Mouse (Mus musculus) heart, embryonic 13.5 days (tissue): ENCODE measurements around the gene Nfatc4. TPM values are rescaled to one million over a fixed set of nuclear protein-coding genes. Genes with fewer than 3 reads are reported as not detected.

Source experiments
- ATAC-seq: fragments of 200-750 bp; cut with Nextera tagmentation; 2 replicates; pipeline ENCODE4 v1.8.0; 2017; ENCODE audit warnings: moderate TSS enrichment; ENCODE audit not compliant: insufficient number of reproducible peaks, low FRiP score, low TSS enrichment; ENCODE audit errors: extremely low read depth
- H3K27ac ChIP-seq: fragments of 300-500 bp; sonication (generic); replicated peaks from 2 replicates; pipeline ENCODE4 v1.5.1; 2015; ENCODE audit warnings: moderate library complexity, mild to moderate bottlenecking, inconsistent platforms
- H3K27me3 ChIP-seq: fragments of 300-500 bp; sonication (generic); replicated peaks from 2 replicates; pipeline ENCODE4 v1.6.1; 2015; ENCODE audit warnings: mild to moderate bottlenecking, inconsistent platforms
- H3K36me3 ChIP-seq: fragments of 300-500 bp; sonication (generic); 2 replicates; pipeline ENCODE4 v1.6.1; 2015; ENCODE audit warnings: mild to moderate bottlenecking, inconsistent platforms
- H3K4me1 ChIP-seq: fragments of 300-500 bp; sonication (generic); 2 replicates; pipeline ENCODE4 v1.6.1; 2015; ENCODE audit warnings: inconsistent platforms
- H3K4me2 ChIP-seq: fragments of 300-500 bp; sonication (generic); 2 replicates; pipeline ENCODE4 v1.6.1; 2015; ENCODE audit warnings: inconsistent platforms, mild to moderate bottlenecking, moderate library complexity
- H3K4me3 ChIP-seq: fragments of 300-500 bp; sonication (generic); 2 replicates; pipeline ENCODE4 v1.5.1; 2015; ENCODE audit warnings: moderate library complexity, mild to moderate bottlenecking, inconsistent platforms
- H3K9ac ChIP-seq: fragments of 300-500 bp; sonication (generic); 2 replicates; pipeline ENCODE4 v1.6.1; 2015; ENCODE audit warnings: inconsistent platforms, mild to moderate bottlenecking, moderate library complexity
- H3K9me3 ChIP-seq: fragments of 300-500 bp; sonication (generic); 2 replicates; pipeline ENCODE4 v1.6.1; 2016; ENCODE audit warnings: inconsistent platforms
- WGBS: fragments of 180-500 bp; shearing (Covaris S2); methylation state at CpG from one replicate; pipeline ENCODE4 v1.1.7; 2015; ENCODE audit warnings: mixed read lengths; 5-methylcytosine and 5-hydroxymethylcytosine counted together
- polyA plus RNA-seq: library from polyadenylated mRNA; unstranded; fragments of >200 nt; fragmentation: Nextera tagmentation; extraction: Ambion mirVana; gene quantifications from 2 replicates; pipeline ENCODE4 v1.2.1, GENCODE M21; 2015

The Nfatc4 gene
- polyA plus RNA-seq, 1 experiment from 2014 or later = 12.5 TPM

- WGBS = 1% methylated on average over 4 of the region's 4 CpGs
- Histone ChIP-seq H3K4me3 (peak overlapping the region; percentile 74), H3K27me3 (no peaks in the 10 kb centered on the region), H3K9me3 (no peaks in the 10 kb centered on the region), H3K27ac (peak overlapping the region; percentile 96), H3K36me3 (peaks cover 22% of the 10 kb centered on the region), H3K4me1 (peaks cover 67% of the 10 kb centered on the region), H3K4me2 (peak overlapping the region; percentile 86), H3K9ac (peak overlapping the region; percentile 91)
- no peak for ATAC-seq
Observed at GRCm38 (mm10) chr14:55855101-55855561, 32.2 kb downstream of the Nfatc4 start.

GRCm38 (mm10) chr14:55857588-55857987, 34.6 kb downstream of the Nfatc4 start:
- WGBS = 28% methylated on average over 4 of the region's 4 CpGs
- H3K27ac ChIP-seq = peak overlapping the region; percentile 40; the same call in 1 of the 2 replicates
- ATAC-seq = no peak
- H3K27me3 ChIP-seq = no peaks in the 10 kb centered on the region
- peak overlapping the region; percentile 59 for H3K9ac ChIP-seq
- peak overlapping the region; percentile 86 for H3K4me2 ChIP-seq
- H3K4me3 ChIP-seq = peak overlapping the region; percentile 24
- H3K36me3 ChIP-seq = peaks cover 22% of the 10 kb centered on the region
- no peaks in the 10 kb centered on the region for H3K9me3 ChIP-seq
- peaks cover 83% of the 10 kb centered on the region for H3K4me1 ChIP-seq

GRCm38 (mm10) chr14:55862186-55862585, 39.2 kb downstream of the Nfatc4 start:
- Histone ChIP-seq H3K9me3 (no peaks in the 10 kb centered on the region), H3K4me1 (peaks cover 69% of the 10 kb centered on the region), H3K27me3 (no peaks in the 10 kb centered on the region), H3K4me2 (no peak overlapping the region), H3K36me3 (peaks cover 60% of the 10 kb centered on the region), H3K27ac (no peak overlapping the region), H3K9ac (peak overlapping the region; percentile 57; the same call in 1 of the 2 replicates), H3K4me3 (no peak overlapping the region)
- WGBS = 56% methylated on average over 6 of the region's 6 CpGs
- no peak for ATAC-seq

GRCm38 (mm10) chr14:55862970-55863369, 40.0 kb downstream of the Nfatc4 start:
- H3K4me3 ChIP-seq = no peak overlapping the region
- peaks cover 62% of the 10 kb centered on the region for H3K36me3 ChIP-seq
- no peak for ATAC-seq
- 91% methylated on average over 10 of the region's 10 CpGs for WGBS
- H3K9me3 ChIP-seq = no peaks in the 10 kb centered on the region
- peaks cover 62% of the 10 kb centered on the region for H3K4me1 ChIP-seq
- no peak overlapping the region for H3K4me2 ChIP-seq
- no peak overlapping the region for H3K27ac ChIP-seq
- no peaks in the 10 kb centered on the region for H3K27me3 ChIP-seq
- H3K9ac ChIP-seq = no peak overlapping the region; the same call in 1 of the 2 replicates

- H3K4me3 ChIP-seq = no peak overlapping the region
- WGBS = 23% methylated on average over 7 of the region's 7 CpGs
- peak; percentile 55; the same call in 1 of the 2 replicates for ATAC-seq
- peaks cover 65% of the 10 kb centered on the region for H3K36me3 ChIP-seq
- H3K27ac ChIP-seq = no peak overlapping the region
- no peaks in the 10 kb centered on the region for H3K27me3 ChIP-seq
- peak overlapping the region; percentile 33; the same call in 1 of the 2 replicates for H3K9ac ChIP-seq
- no peak overlapping the region for H3K4me2 ChIP-seq
- peaks cover 55% of the 10 kb centered on the region for H3K4me1 ChIP-seq
- no peaks in the 10 kb centered on the region for H3K9me3 ChIP-seq
Observed at GRCm38 (mm10) chr14:55863773-55864172, 40.8 kb downstream of the Nfatc4 start.

GRCm38 (mm10) chr14:55866962-55867361, 44.0 kb downstream of the Nfatc4 start:
- Histone ChIP-seq H3K9ac (no peak overlapping the region), H3K27me3 (no peaks in the 10 kb centered on the region), H3K4me1 (peaks cover 23% of the 10 kb centered on the region), H3K9me3 (no peaks in the 10 kb centered on the region), H3K27ac (no peak overlapping the region), H3K4me3 (no peak overlapping the region), H3K4me2 (no peak overlapping the region), H3K36me3 (peaks cover 90% of the 10 kb centered on the region)
- ATAC-seq = no peak
- WGBS = 43% methylated on average over 4 of the region's 4 CpGs

GRCm38 (mm10) chr14:55868230-55869026, 45.5 kb downstream of the Nfatc4 start:
- no peak overlapping the region for H3K9ac ChIP-seq
- H3K27ac ChIP-seq = no peak overlapping the region
- H3K27me3 ChIP-seq = no peaks in the 10 kb centered on the region
- WGBS = 73% methylated on average over 14 of the region's 14 CpGs
- H3K4me1 ChIP-seq = peaks cover 17% of the 10 kb centered on the region
- H3K4me2 ChIP-seq = no peak overlapping the region
- H3K9me3 ChIP-seq = no peaks in the 10 kb centered on the region
- ATAC-seq = no peak
- H3K4me3 ChIP-seq = no peak overlapping the region
- peaks cover 98% of the 10 kb centered on the region for H3K36me3 ChIP-seq

- Histone ChIP-seq H3K9ac (no peak overlapping the region), H3K4me3 (no peak overlapping the region), H3K27ac (no peak overlapping the region), H3K4me1 (peaks cover 18% of the 10 kb centered on the region), H3K4me2 (no peak overlapping the region), H3K27me3 (no peaks in the 10 kb centered on the region), H3K9me3 (no peaks in the 10 kb centered on the region), H3K36me3 (peaks cover 87% of the 10 kb centered on the region)
- 90% methylated on average over 6 of the region's 6 CpGs for WGBS
- no peak for ATAC-seq
Observed at GRCm38 (mm10) chr14:55869538-55869937, 46.6 kb downstream of the Nfatc4 start.

GRCm38 (mm10) chr14:55872039-55872438, 49.1 kb downstream of the Nfatc4 start:
- Histone ChIP-seq H3K36me3 (peaks cover 62% of the 10 kb centered on the region), H3K9ac (no peak overlapping the region), H3K4me3 (no peak overlapping the region), H3K4me1 (peaks cover 18% of the 10 kb centered on the region), H3K4me2 (no peak overlapping the region), H3K27ac (no peak overlapping the region), H3K9me3 (no peaks in the 10 kb centered on the region), H3K27me3 (no peaks in the 10 kb centered on the region)
- WGBS = 88% methylated on average over 12 of the region's 12 CpGs
- ATAC-seq = no peak

GRCm38 (mm10) chr14:55872551-55872950, 49.6 kb downstream of the Nfatc4 start:
- H3K27me3 ChIP-seq = no peaks in the 10 kb centered on the region
- H3K4me3 ChIP-seq = no peak overlapping the region
- no peaks in the 10 kb centered on the region for H3K9me3 ChIP-seq
- H3K9ac ChIP-seq = no peak overlapping the region
- 85% methylated on average over 17 of the region's 17 CpGs for WGBS
- ATAC-seq = no peak
- H3K36me3 ChIP-seq = peaks cover 58% of the 10 kb centered on the region
- H3K4me2 ChIP-seq = no peak overlapping the region
- H3K27ac ChIP-seq = no peak overlapping the region
- peaks cover 22% of the 10 kb centered on the region for H3K4me1 ChIP-seq

GRCm38 (mm10) chr14:55873242-55873713, 50.3 kb downstream of the Nfatc4 start:
- ATAC-seq = no peak
- Histone ChIP-seq H3K27me3 (no peaks in the 10 kb centered on the region), H3K9ac (peak overlapping the region; percentile 54), H3K4me3 (no peak overlapping the region), H3K9me3 (no peaks in the 10 kb centered on the region), H3K27ac (0 out of 2 replicates have a peak overlapping the region, but pooled peaks have one; percentile 16), H3K36me3 (peaks cover 50% of the 10 kb centered on the region), H3K4me2 (peak overlapping the region; percentile 53), H3K4me1 (peaks cover 30% of the 10 kb centered on the region)
- 73% methylated on average over 8 of the region's 8 CpGs for WGBS
